Comparison of ENCODE assay signal across 22 mouse cellular contexts in the genomic region with DNA sequence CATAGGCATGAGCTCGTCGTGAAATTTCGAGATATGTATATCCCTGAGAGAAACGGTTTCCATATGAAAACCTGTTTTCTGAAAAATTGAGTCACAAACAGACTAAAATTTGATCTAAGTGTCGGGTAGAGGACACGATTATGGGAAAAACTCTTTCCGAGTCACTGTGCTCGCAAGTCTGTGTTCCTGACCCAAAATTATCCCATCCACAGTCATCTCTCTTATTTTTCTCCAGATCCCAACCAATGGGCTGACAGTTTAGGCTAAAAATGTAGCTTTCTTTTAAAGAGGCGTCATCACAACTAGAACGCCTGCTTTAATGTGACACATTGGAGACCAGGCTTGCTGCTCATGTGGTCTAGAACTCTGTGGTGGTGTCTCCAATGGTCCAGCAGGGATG.
"Had no signal": no experiment of that assay in that cellular context is flagged by ENCODE, and none has a peak within 500 bp of the region (broad histone marks: within the 10 kb centered on the region; RNA-seq: fewer than 3 reads in every experiment).

No protein-coding gene starts in this region.

- H3K4me3 ChIP-seq: limb, embryonic 10.5 days; limb, embryonic 13.5 days; liver, embryonic 12.5 days; liver, embryonic 15.5 days; lung, embryonic 15.5 days; megakaryocyte, embryonic 14.5 days; midbrain, embryonic 10.5 days; midbrain, embryonic 13.5 days; myocyte; neural tube, embryonic 13.5 days; stomach, embryonic 15.5 days had no signal

- DNase-seq: kidney, adult 18-20 months; kidney, adult 9 months; kidney, postnatal 14 days; kidney, postnatal 4 days; liver; lung, adult 18-20 months; lung, postnatal 10 days; lung, postnatal 36 days; retina, postnatal 1 day; spleen, adult 18-20 months; thymus, postnatal 25 days had no signal

- H3K27ac ChIP-seq: limb, embryonic 10.5 days; limb, embryonic 13.5 days; liver, embryonic 12.5 days; liver, embryonic 15.5 days; lung, embryonic 15.5 days; midbrain, embryonic 10.5 days; midbrain, embryonic 13.5 days; neural tube, embryonic 13.5 days; stomach, embryonic 15.5 days had no signal

- H3K4me1 ChIP-seq: lung, embryonic 15.5 days; megakaryocyte, embryonic 14.5 days; midbrain, embryonic 10.5 days; midbrain, embryonic 13.5 days; neural tube, embryonic 13.5 days; stomach, embryonic 15.5 days had no signal
